Mouse (Mus musculus): ENCODE measurements around the gene Plrg1.

DNA sequence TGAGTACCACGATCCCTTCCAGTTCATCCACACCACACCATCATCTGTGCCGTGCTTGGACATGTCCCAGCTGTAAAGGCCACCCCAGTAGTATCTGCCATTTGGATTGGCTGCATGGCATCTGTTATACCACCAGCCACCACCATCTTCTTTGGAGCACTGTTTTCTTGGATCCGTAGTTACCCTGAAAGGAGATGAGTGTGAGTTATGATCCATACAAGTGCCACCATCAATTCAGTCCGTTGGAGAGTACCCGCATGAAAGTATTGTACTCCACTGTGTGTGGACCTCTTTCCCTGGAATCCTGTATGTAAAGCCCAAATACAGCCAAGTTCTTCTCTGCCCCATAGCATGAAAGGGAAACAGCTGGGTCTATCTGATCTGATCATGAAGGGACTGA is 12.9 kb upstream of the Plrg1 start:
- TF ChIP-seq GATA1 (IDR thresholded peaks at IDR 0.05; ENCODE audit: borderline replicate concordance, low read length), result no peak
- TF ChIP-seq FLI1 (IDR thresholded peaks at IDR 0.05; ENCODE audit: low read length), result no peak
